Mouse (Mus musculus): ENCODE measurements around the gene Sptlc2. TPM values are rescaled to one million over a fixed set of nuclear protein-coding genes. Genes with fewer than 3 reads are reported as not detected.
"Not testable (repeated sequence)": the region's sequence is repeated elsewhere in the genome, so short reads cannot be mapped to it uniquely, and the experiment has no call there.

Gene Sptlc2
- polyA plus RNA-seq, 1 experiment from 2014 or later: 74.9 TPM

DNA sequence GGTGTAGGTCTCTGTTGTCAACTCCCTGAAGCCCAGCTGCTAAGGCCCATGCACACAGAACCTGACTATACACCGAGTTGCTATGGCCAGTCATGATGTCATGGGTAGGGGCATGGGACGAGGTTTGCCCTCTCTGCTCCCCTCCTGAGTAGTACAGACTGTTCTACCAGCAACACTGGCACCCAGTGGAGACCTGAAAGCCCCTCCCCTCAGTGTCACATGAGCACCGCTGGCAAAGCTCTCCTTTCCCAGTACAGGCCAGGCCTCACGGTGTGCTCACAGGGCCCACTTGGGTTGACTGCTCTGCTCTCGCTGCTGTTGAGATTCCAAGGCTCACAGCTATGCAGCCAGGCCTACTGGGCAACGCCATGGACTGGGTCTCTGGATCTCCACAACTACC, 94.2 kb downstream of the Sptlc2 start:
- no peaks in the 10 kb centered on the region for H3K4me1 ChIP-seq
- H3K4me3 ChIP-seq: no peak overlapping the region
- H3K9me3 ChIP-seq: no peaks in the 10 kb centered on the region
- no peak for ATAC-seq (ENCODE audit: insufficient number of reproducible peaks, insufficient read depth, low FRiP score, low TSS enrichment)
- WGBS: 61% methylated on average over 6 of the region's 6 CpGs
- H3K4me2 ChIP-seq (replicated peaks): no peak overlapping the region
- H3K27ac ChIP-seq: no peak overlapping the region
- peaks cover 5% of the 10 kb centered on the region for H3K27me3 ChIP-seq
- H3K9ac ChIP-seq: no peak overlapping the region
- no peaks in the 10 kb centered on the region for H3K36me3 ChIP-seq

DNA sequence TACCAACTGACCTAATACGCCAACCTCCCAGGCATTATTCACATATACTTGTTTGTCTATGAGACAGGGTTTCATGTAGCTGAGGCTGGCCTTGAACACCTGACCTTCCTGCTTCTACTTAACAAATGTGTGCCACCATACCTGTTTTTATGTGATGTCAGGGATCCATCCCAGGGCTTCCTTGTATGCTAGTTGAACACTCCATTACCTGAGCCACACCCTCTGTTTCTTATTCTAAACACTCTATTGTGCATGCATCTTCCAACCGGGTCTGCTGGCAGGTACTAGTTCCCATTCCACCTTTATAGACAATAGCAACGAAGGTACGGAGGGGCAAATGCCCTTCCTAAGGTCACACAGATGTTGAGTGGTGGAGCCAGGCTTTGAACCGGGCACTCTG, 99.1 kb downstream of the Sptlc2 start:
- WGBS: 90% methylated on average over 5 of the region's 5 CpGs
- ATAC-seq (ENCODE audit: insufficient number of reproducible peaks, insufficient read depth, low FRiP score, low TSS enrichment): no peak
- Histone ChIP-seq H3K4me2 (replicated peaks) (no peak overlapping the region), H3K4me1 (no peaks in the 10 kb centered on the region), H3K9me3 (no peaks in the 10 kb centered on the region), H3K27me3 (no peaks in the 10 kb centered on the region), H3K36me3 (no peaks in the 10 kb centered on the region), H3K9ac (no peak overlapping the region), H3K27ac (no peak overlapping the region), H3K4me3 (no peak overlapping the region)

DNA sequence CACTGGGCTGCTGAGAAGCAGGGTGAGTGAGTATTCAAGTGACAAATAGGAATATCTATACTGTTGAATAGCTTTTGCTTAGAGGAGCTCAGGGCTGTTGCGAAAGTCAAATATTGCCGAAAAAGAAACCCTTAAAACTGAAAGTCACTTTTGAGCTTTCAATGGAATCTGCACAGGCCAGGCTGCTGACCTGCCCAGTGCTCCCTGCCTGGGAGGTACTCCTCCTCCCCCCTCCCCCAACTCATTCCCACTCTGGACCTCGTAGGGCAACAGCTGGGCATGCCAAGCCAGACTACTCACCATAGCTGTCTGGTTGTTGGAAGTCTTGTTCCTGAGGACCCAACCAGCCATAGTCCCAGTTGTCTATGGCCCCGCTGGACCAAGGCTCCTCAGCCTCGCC, 103.4 kb downstream of the Sptlc2 start:
- no peaks in the 10 kb centered on the region for H3K9me3 ChIP-seq
- ATAC-seq (ENCODE audit: insufficient number of reproducible peaks, insufficient read depth, low FRiP score, low TSS enrichment): no peak

DNA sequence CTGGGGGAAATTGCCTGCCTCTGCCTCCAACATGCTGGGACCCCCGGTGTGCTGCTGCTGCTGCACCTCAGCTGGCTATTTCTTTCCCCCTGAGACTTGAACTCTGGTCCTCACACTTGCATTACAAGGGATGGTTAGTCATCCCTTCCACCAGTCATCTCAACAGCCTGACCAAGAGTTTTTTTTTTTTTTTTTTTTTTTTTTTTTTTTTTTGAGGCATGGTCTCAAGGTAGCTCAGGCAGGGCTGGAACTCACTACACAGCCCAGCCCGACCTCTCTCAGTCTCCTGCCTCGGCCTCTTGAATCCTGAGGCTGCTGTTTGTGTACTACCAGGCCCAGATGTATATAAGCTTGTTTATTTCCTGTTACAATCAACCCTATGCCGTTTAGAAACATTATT, 103.9 kb downstream of the Sptlc2 start:
- Histone ChIP-seq H3K4me1 (no peaks in the 10 kb centered on the region), H3K36me3 (no peaks in the 10 kb centered on the region), H3K9me3 (no peaks in the 10 kb centered on the region), H3K9ac (no peak overlapping the region), H3K4me3 (no peak overlapping the region), H3K27me3 (no peaks in the 10 kb centered on the region), H3K4me2 (replicated peaks) (no peak overlapping the region), H3K27ac (no peak overlapping the region)
- 68% methylated on average over 4 of the region's 4 CpGs for WGBS
- ATAC-seq (ENCODE audit: insufficient number of reproducible peaks, insufficient read depth, low FRiP score, low TSS enrichment): no peak

More for the DNA sequence above, 103.4 kb downstream of the Sptlc2 start:
- Histone ChIP-seq H3K4me3 (no peak overlapping the region), H3K36me3 (no peaks in the 10 kb centered on the region), H3K27me3 (no peaks in the 10 kb centered on the region), H3K4me2 (replicated peaks) (no peak overlapping the region), H3K4me1 (no peaks in the 10 kb centered on the region), H3K27ac (no peak overlapping the region), H3K9ac (no peak overlapping the region)
- 85% methylated on average over 5 of the region's 5 CpGs for WGBS

DNA sequence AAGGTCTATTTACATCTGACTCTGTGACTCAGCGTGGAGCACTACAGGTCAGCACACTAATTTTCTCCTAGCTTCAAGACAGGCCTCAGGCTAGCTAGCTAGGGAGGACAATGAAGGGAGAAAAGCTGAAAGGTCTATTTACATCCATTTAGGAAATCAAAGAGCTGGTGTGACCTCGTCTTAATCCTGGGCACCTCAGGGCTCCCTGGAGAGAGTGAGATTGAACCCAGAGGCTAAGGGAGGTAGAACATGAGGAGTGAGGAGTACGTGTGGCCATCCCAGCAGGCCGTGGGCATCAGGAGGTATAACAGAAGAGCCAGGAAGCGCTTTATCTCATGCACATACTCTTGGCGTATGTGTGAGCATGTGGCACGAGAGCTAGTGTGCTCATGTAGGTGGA, 104.4 kb downstream of the Sptlc2 start:
- Histone ChIP-seq H3K9ac (no peak overlapping the region), H3K4me2 (replicated peaks) (no peak overlapping the region), H3K36me3 (no peaks in the 10 kb centered on the region), H3K27me3 (no peaks in the 10 kb centered on the region), H3K27ac (no peak overlapping the region), H3K9me3 (no peaks in the 10 kb centered on the region), H3K4me1 (peaks cover 5% of the 10 kb centered on the region; the same call in 1 of the 2 replicates), H3K4me3 (no peak overlapping the region)
- WGBS: 57% methylated on average over 7 of the region's 7 CpGs
- no peak for ATAC-seq (ENCODE audit: insufficient number of reproducible peaks, insufficient read depth, low FRiP score, low TSS enrichment)

DNA sequence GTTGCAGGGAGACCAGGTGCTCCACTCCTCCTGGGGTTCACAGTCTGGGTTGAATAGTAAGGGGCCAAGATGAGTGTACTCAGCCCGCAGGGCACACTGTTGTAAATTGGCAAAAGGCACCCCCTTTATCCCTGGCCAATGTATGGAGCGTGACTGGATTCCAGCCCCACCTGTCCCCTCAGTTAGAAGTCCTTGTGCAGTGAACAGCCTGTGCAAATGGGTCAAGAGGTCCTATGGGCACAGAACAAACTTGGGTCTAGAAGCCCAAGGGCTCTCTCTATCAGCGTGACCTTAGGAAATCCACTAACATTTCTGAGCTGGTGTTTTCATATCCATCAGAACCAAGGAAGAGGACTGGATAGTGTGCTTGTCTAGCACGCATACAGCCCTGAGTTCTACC, 105.4 kb downstream of the Sptlc2 start:
- H3K4me2 ChIP-seq (replicated peaks): no peak overlapping the region
- 92% methylated on average over 4 of the region's 4 CpGs for WGBS
- H3K27ac ChIP-seq: no peak overlapping the region
- H3K4me3 ChIP-seq: no peak overlapping the region
- no peak for ATAC-seq (ENCODE audit: insufficient number of reproducible peaks, insufficient read depth, low FRiP score, low TSS enrichment)
- no peak overlapping the region for H3K9ac ChIP-seq
- no peaks in the 10 kb centered on the region for H3K9me3 ChIP-seq
- no peaks in the 10 kb centered on the region for H3K27me3 ChIP-seq
- H3K36me3 ChIP-seq: no peaks in the 10 kb centered on the region
- peaks cover 12% of the 10 kb centered on the region; the same call in 1 of the 2 replicates for H3K4me1 ChIP-seq

DNA sequence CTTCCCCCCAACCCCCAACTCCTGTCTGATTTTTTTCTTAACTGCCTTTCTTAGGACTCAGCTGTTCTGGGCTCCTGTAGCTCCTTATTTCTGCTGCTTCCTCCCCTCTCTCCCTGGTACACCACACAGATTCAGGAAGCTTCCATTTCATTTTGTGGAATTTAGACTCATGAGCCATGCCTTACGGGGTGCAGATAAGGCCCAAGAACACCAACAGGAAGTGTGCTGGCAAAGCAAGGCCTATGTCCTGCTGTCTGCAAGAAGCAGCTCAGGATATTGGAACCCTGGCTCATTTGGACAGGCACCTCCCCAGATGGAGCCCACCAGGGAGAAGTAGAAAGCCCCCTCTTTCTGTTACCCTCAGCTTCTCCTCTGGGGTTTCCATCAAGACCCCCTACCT, 106.4 kb downstream of the Sptlc2 start:
- Histone ChIP-seq H3K9me3 (no peaks in the 10 kb centered on the region), H3K4me2 (replicated peaks) (no peak overlapping the region), H3K27ac (no peak overlapping the region), H3K36me3 (no peaks in the 10 kb centered on the region), H3K9ac (no peak overlapping the region), H3K4me3 (no peak overlapping the region), H3K27me3 (no peaks in the 10 kb centered on the region), H3K4me1 (peaks cover 12% of the 10 kb centered on the region; the same call in 1 of the 2 replicates)
- ATAC-seq (ENCODE audit: insufficient number of reproducible peaks, insufficient read depth, low FRiP score, low TSS enrichment): no peak
- 89% methylated on average over 1 of the region's 1 CpGs for WGBS

DNA sequence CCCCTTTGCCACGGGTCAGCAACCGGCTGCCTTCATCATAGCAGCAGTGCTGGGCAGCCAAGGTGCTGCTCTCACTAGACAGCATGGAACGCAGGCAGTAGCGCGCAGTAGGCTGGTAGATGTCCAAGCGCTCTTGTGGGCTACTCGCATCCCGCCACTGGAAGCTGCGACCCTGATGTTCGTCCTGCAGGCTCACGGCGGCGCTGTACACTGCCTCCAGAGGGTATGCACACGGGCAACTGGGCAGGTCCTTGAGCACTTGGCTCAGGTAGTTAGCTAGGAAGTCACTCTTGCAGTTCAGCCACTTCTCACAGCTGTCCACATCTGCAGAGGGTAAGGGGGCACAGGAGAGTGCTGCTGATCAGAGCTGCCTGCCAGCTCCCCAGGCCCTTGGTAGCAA, 108.3 kb downstream of the Sptlc2 start:
- Histone ChIP-seq H3K4me3 (no peak overlapping the region), H3K27me3 (no peaks in the 10 kb centered on the region), H3K4me2 (replicated peaks) (no peak overlapping the region), H3K9ac (no peak overlapping the region), H3K36me3 (peaks cover 19% of the 10 kb centered on the region), H3K27ac (no peak overlapping the region), H3K4me1 (peaks cover 12% of the 10 kb centered on the region; the same call in 1 of the 2 replicates), H3K9me3 (no peaks in the 10 kb centered on the region)
- WGBS: 36% methylated on average over 14 of the region's 14 CpGs
- no peak for ATAC-seq (ENCODE audit: insufficient number of reproducible peaks, insufficient read depth, low FRiP score, low TSS enrichment)

DNA sequence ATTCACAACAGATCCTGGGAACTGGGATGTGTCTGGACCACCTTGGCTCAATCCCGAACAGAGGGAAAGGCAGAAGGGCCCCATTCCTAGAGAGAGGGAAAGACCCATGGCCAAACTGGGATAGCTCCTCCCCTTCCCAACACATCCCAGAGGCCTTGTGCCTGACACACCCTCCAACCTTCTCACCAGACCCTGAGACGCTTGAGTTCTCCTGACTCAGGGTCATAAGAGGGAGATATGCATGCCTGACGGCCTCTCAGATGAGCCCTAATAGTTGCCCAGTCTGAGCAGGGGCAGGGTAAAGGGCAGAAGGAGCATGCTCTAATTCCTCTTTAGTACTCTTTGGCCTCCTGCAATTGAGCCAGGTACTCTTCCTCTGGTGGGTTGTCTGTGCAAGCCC, 108.8 kb downstream of the Sptlc2 start:
- 66% methylated on average over 3 of the region's 3 CpGs for WGBS
- peaks cover 12% of the 10 kb centered on the region; the same call in 1 of the 2 replicates for H3K4me1 ChIP-seq
- ATAC-seq (ENCODE audit: insufficient number of reproducible peaks, insufficient read depth, low FRiP score, low TSS enrichment): peak; percentile 45; the same call in 1 of the 2 replicates
- peaks cover 24% of the 10 kb centered on the region for H3K36me3 ChIP-seq
- H3K27ac ChIP-seq: no peak overlapping the region
- no peak overlapping the region for H3K9ac ChIP-seq
- H3K9me3 ChIP-seq: no peaks in the 10 kb centered on the region
- no peak overlapping the region for H3K4me2 ChIP-seq (replicated peaks)
- no peak overlapping the region for H3K4me3 ChIP-seq
- H3K27me3 ChIP-seq: no peaks in the 10 kb centered on the region

DNA sequence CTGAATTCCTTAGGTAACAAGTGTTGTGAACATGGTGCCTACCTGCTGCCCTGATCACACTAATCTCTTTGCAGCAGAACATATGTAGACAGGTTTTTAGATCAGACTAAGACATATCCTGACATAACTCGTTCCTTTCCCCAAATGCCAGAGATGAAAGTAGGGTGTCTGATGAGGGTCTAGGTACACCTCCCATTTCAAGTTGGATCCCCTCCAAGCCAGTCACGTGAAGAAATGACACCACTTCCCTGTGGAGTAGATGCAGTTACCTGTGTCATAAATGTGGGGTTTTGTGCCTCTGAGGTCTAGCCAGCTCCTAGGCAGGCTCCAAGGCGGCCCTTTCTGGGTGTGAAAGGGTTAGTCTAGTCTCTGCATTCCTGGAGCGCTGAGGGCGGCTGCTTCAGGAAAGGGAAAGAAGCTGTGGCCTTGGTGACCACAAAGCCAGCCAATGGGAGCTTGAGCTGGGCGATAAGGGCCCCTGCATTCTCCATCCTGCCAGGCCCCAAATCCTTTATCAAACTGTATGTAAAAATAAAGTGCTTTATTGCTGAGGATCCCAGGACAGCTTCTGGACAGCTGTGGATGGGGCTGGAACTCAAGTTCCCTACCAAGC, 109.9 kb downstream of the Sptlc2 start:
- Histone ChIP-seq H3K27ac (no peak overlapping the region), H3K4me1 (peaks cover 12% of the 10 kb centered on the region; the same call in 1 of the 2 replicates), H3K9me3 (no peaks in the 10 kb centered on the region), H3K4me3 (no peak overlapping the region), H3K9ac (no peak overlapping the region), H3K4me2 (replicated peaks) (no peak overlapping the region), H3K36me3 (peaks cover 34% of the 10 kb centered on the region), H3K27me3 (no peaks in the 10 kb centered on the region)
- no peak for ATAC-seq (ENCODE audit: insufficient number of reproducible peaks, insufficient read depth, low FRiP score, low TSS enrichment)
- 23% methylated on average over 6 of the region's 6 CpGs for WGBS

DNA sequence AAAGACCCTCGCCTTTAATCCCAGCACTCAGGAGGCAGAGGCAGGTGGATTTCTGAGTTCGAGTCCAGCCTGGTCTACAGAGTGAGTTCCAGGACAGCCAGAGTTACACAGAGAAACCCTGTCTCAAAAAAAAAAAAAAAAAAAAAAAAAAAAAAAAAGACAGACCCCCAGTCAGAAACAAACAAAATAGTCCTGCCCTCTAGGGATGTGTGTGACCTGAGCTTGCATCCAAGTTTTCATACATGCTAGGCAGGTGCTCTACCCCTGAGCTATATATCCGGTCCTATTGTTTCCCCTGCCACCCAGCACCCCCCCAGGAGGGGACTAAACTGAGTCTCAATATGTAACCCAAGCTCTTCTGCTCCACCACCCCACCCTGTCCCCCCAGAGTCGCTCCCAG, 110.9 kb downstream of the Sptlc2 start:
- H3K27ac ChIP-seq; H3K9me3 ChIP-seq; H3K4me3 ChIP-seq; H3K27me3 ChIP-seq; H3K9ac ChIP-seq; H3K4me2 ChIP-seq (replicated peaks); ATAC-seq (ENCODE audit: insufficient number of reproducible peaks, insufficient read depth, low FRiP score, low TSS enrichment): not testable (repeated sequence)
- whole genome bisulfite sequencing: 85% methylated on average over 4 of the region's 4 CpGs
- peaks cover 12% of the 10 kb centered on the region; the same call in 1 of the 2 replicates for H3K4me1 ChIP-seq
- H3K36me3 ChIP-seq: peaks cover 43% of the 10 kb centered on the region

DNA sequence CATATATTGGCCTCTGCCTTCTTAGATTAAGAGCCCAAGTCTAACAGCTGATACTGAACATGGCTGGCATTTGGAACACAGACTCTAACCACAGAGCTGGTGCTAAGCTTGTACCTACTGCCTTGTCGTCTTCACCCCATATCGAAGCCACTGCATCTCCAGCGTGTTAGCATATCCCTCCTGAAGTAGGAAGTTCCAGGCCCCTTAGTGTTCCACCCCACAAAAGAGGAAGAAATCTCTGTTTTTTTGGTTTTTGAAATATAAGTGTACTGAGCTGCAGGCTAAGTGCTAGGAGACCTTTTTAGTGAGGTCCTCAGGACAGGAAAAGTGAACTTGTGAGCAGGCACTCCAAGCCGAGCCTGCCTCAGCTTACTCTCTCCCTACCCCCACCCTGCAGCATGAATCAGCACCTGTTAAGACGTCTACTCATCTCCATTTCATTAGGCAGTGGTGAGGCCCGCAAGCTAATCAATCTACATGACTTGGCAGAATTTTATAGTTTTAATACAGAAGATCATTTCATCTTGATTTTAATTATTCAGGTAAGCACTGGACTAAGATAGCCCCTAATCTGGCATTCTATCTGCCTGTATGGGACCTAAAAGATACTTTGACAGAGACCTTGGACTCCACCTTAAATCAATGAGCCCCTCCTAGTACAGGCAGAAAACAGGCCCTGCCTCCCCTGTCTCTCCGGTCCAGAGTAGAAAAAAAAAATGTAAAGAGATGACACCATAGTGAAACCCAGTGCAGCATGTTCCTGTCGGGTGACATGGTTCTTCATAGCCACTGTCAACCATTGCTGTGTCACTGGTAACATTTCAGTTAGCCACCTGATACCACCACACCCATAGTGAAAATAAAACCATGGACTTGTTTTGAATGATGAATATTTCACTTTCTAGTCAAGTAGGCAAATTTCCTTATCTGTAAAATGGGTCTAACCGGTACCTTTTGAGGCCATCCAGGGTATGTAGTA, 113.0 kb downstream of the Sptlc2 start:
- no peak overlapping the region for H3K27ac ChIP-seq
- H3K4me2 ChIP-seq (replicated peaks): no peak overlapping the region
- H3K4me3 ChIP-seq: no peak overlapping the region
- 90% methylated on average over 9 of the region's 9 CpGs for WGBS
- peaks cover 12% of the 10 kb centered on the region; the same call in 1 of the 2 replicates for H3K4me1 ChIP-seq
- no peak for ATAC-seq (ENCODE audit: insufficient number of reproducible peaks, insufficient read depth, low FRiP score, low TSS enrichment)
- H3K9ac ChIP-seq: no peak overlapping the region
- no peaks in the 10 kb centered on the region for H3K27me3 ChIP-seq
- H3K36me3 ChIP-seq: peaks cover 63% of the 10 kb centered on the region
- H3K9me3 ChIP-seq: no peaks in the 10 kb centered on the region
